Mouse (Mus musculus) stomach, embryonic 14.5 days (tissue): ENCODE results near the gene Mzf1. TPM values are rescaled to one million over a fixed set of nuclear protein-coding genes. Genes with fewer than 3 reads are reported as not detected.

Source experiments
- ATAC-seq: fragments of 200-750 bp; cut with Nextera tagmentation; 2 replicates; pipeline ENCODE4 v1.8.0; 2017; ENCODE audit warnings: low read depth, moderate TSS enrichment; ENCODE audit not compliant: insufficient number of reproducible peaks, insufficient read depth, low FRiP score
- H3K27ac ChIP-seq: fragments of 300-500 bp; sonication (generic); 2 replicates; pipeline ENCODE4 v1.5.1; 2014; ENCODE audit warnings: mild to moderate bottlenecking, low read length, moderate library complexity, mixed read lengths
- H3K27me3 ChIP-seq: fragments of 300-500 bp; sonication (generic); 2 replicates; pipeline ENCODE4 v1.6.1; 2014; ENCODE audit warnings: low read length, control low read depth, mixed read lengths; ENCODE audit not compliant: control insufficient read depth, insufficient read depth
- H3K36me3 ChIP-seq: fragments of 300-500 bp; sonication (generic); 2 replicates; pipeline ENCODE4 v1.6.1; 2014; ENCODE audit warnings: mild to moderate bottlenecking, control low read depth, low read length, moderate library complexity, mixed read lengths; ENCODE audit not compliant: control insufficient read depth, insufficient read depth
- H3K4me1 ChIP-seq: fragments of 300-500 bp; sonication (generic); 2 replicates; pipeline ENCODE4 v1.6.1; 2014; ENCODE audit warnings: low read length, control low read depth, mixed read lengths; ENCODE audit not compliant: control insufficient read depth, insufficient read depth
- H3K4me2 ChIP-seq: fragments of 300-500 bp; sonication (generic); replicated peaks from 2 replicates; pipeline ENCODE4 v1.6.1; 2014; ENCODE audit warnings: low read depth, low read length, control low read depth
- H3K4me3 ChIP-seq: fragments of 300-500 bp; sonication (generic); 2 replicates; pipeline ENCODE4 v1.5.1; 2014; ENCODE audit warnings: low read depth, low read length, control low read depth
- H3K9ac ChIP-seq: fragments of 300-500 bp; sonication (generic); replicated peaks from 2 replicates; pipeline ENCODE4 v1.6.1; 2014; ENCODE audit warnings: low read depth, mild to moderate bottlenecking, control low read depth, low read length, moderate library complexity, mixed read lengths
- H3K9me3 ChIP-seq: fragments of 300-500 bp; sonication (generic); 2 replicates; pipeline ENCODE4 v1.6.1; 2016; ENCODE audit warnings: low read depth, low read length, control low read depth; ENCODE audit not compliant: control insufficient read depth
- WGBS: fragments of 180-500 bp; shearing (Covaris S2); extraction: QIAGEN DNeasy Blood & Tissue Kit; methylation state at CpG from one replicate; pipeline ENCODE4 v1.1.7; 2014; 5-methylcytosine and 5-hydroxymethylcytosine counted together
- polyA plus RNA-seq: library from polyadenylated mRNA; unstranded; fragments of >200 nt; fragmentation: Nextera tagmentation; extraction: Ambion mirVana; gene quantifications from 2 replicates; pipeline ENCODE4 v1.2.1, GENCODE M21; 2014

Mzf1 gene
- polyA plus RNA-seq, 1 experiment from 2014 or later: 3.1 TPM

- Histone ChIP-seq H3K9me3 (no peaks in the 10 kb centered on the region), H3K9ac (no peak overlapping the region), H3K4me2 (no peak overlapping the region), H3K36me3 (no peaks in the 10 kb centered on the region), H3K4me1 (peaks cover 4% of the 10 kb centered on the region; the same call in 1 of the 2 replicates), H3K4me3 (no peak overlapping the region), H3K27me3 (no peaks in the 10 kb centered on the region), H3K27ac (no peak overlapping the region)
- no peak for ATAC-seq
- 88% methylated on average over 1 of the region's 1 CpGs for WGBS
Observed at GRCm38 (mm10) chr7:13015217-13015616, 39.3 kb downstream of the Mzf1 start.

GRCm38 (mm10) chr7:13014275-13014839, 40.2 kb downstream of the Mzf1 start:
- Histone ChIP-seq H3K9me3 (no peaks in the 10 kb centered on the region), H3K4me3 (no peak overlapping the region), H3K36me3 (no peaks in the 10 kb centered on the region), H3K9ac (no peak overlapping the region), H3K27me3 (no peaks in the 10 kb centered on the region), H3K4me2 (no peak overlapping the region), H3K27ac (no peak overlapping the region), H3K4me1 (peaks cover 4% of the 10 kb centered on the region; the same call in 1 of the 2 replicates)
- no peak for ATAC-seq
- WGBS: 37% methylated on average over 6 of the region's 6 CpGs

DNA sequence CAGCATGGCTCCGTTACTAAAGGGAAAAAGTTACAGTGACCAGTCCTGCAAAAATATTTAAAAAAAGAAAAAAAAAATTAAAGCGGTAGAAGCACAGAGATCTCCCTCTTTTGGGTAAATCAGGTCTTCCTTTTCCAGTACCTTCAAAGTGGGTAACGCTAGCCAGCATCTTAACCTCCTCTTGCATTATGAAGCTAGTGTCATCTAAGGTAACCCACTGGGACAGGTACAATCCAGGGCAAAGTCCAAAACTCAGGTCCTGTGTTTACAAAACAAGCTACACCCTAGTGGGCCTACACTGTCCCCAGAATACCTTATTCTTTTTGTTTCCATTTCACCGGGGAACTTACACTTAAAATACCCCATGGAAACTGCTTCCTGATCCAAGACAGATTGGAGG, 40.9 kb downstream of the Mzf1 start:
- WGBS: 71% methylated on average over 4 of the region's 4 CpGs
- Histone ChIP-seq H3K27me3 (no peaks in the 10 kb centered on the region), H3K27ac (no peak overlapping the region), H3K4me3 (no peak overlapping the region), H3K4me2 (no peak overlapping the region), H3K9ac (no peak overlapping the region), H3K4me1 (peaks cover 4% of the 10 kb centered on the region; the same call in 1 of the 2 replicates), H3K9me3 (no peaks in the 10 kb centered on the region), H3K36me3 (no peaks in the 10 kb centered on the region)
- ATAC-seq: no peak

DNA sequence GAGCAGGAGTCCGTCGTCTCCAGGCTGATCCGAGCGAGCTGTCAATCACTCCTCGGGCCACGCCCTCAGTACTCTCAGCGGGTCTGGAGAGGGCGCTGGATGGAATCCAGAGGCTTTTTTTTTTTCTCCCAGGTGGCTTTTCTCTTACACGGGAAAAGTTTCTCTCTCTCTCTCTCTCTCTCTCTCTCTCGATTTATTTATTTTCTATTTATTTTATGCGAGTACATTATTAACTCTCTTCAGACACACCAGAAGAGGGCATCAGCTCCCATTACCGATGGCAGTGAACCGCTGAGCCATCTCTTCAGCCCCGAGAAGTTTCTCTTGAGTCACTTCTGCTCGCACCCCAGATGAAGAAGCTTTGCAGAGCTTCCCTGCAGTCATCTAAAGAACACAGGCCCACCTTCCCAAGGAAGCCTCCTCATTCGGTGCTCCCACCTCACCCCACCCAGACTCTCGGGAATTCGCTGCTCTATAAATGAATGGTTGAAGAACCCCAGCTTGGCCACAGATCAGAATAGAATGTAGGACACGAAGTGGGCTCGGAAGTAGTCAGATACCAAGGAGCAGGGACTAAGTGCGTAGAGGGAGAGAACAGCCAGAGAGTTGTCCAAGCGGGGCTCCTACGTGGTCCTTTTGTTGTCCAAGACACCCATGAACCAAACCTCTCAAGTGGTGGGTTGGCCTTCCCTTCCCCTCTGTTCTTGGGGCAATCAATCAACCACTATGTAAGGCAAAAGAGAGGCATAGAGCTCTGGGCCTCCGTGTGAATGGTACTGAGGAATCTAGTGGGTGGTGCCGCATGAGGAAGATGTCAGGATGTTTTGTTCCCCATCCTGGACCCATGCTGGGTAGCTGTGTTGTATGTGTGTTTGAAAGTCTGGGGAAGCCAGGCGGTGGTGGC, 44.3 kb downstream of the Mzf1 start, which contains the start of gene Zbtb45:
Gene Zbtb45 (minus strand): TSS at position 30 of the 904 bp plus-strand sequence.
- H3K9me3 ChIP-seq: no peaks in the 10 kb centered on the region
- peak within 1 kb of the TSS; percentile 69 for H3K4me2 ChIP-seq
- peaks cover 8% of the 10 kb centered on the region; the same call in 1 of the 2 replicates for H3K4me1 ChIP-seq
- peak within 1 kb of the TSS; percentile 49 for H3K4me3 ChIP-seq
- peak within 1 kb of the TSS; percentile 89 for H3K27ac ChIP-seq
- ATAC-seq: no peak
- H3K36me3 ChIP-seq: peaks cover 25% of the 10 kb centered on the region
- no peaks in the 10 kb centered on the region for H3K27me3 ChIP-seq
- peak within 1 kb of the TSS; percentile 57 for H3K9ac ChIP-seq
- WGBS: 12% methylated on average over 26 of the region's 26 CpGs

- Histone ChIP-seq H3K4me3 (peak overlapping the region; percentile 49), H3K4me2 (peak overlapping the region; percentile 69), H3K36me3 (peaks cover 25% of the 10 kb centered on the region), H3K27ac (peak overlapping the region; percentile 89), H3K9ac (peak overlapping the region; percentile 57), H3K27me3 (no peaks in the 10 kb centered on the region), H3K9me3 (no peaks in the 10 kb centered on the region), H3K4me1 (peaks cover 8% of the 10 kb centered on the region; the same call in 1 of the 2 replicates)
- WGBS: 0% methylated on average over 42 of the region's 42 CpGs
- ATAC-seq: peak; percentile 85
Observed at GRCm38 (mm10) chr7:13009143-13010004, 45.2 kb downstream of the Mzf1 start.

DNA sequence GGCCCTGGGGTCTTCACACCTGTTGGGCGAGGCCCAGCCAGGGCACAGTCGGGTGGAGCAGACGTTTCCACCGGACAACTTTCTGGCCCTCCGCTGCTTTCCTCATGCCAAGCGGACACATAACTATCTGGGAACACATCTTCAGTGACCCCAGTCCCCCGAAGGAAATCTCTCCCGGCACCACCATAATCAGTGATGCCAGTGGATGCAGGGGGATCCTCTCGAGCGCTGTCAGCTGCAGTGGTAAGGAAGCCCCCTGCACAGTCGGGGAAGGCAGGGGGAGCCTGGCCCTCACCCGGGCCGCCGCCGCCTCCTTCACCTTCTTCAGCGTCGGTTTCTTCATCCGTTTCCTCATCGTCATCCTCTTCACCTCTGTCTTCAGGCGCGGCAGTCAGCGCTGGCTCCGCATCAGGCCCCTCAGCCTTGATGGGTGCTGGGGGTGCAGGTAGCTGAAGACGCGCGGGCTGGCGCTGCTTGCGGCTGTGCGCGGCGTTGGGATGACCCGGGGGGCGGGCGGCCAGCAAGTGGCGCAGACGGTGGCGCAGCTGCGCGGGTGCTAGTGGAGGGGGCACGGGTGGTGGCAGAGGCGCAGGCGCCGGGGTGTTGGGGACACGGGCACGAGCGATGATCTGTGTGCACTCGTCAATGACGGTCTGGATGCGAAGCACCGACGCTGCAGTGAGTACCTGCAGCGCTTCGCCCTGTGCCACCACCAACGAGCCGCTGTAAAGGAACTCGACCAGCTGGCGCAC, 47.0 kb downstream of the Mzf1 start:
- WGBS: 47% methylated on average over 56 of the region's 57 CpGs
- Histone ChIP-seq H3K4me3 (no peak overlapping the region), H3K4me1 (peaks cover 8% of the 10 kb centered on the region; the same call in 1 of the 2 replicates), H3K9me3 (no peaks in the 10 kb centered on the region), H3K4me2 (no peak overlapping the region), H3K27ac (no peak overlapping the region), H3K9ac (no peak overlapping the region), H3K27me3 (no peaks in the 10 kb centered on the region), H3K36me3 (peaks cover 25% of the 10 kb centered on the region)
- no peak for ATAC-seq

DNA sequence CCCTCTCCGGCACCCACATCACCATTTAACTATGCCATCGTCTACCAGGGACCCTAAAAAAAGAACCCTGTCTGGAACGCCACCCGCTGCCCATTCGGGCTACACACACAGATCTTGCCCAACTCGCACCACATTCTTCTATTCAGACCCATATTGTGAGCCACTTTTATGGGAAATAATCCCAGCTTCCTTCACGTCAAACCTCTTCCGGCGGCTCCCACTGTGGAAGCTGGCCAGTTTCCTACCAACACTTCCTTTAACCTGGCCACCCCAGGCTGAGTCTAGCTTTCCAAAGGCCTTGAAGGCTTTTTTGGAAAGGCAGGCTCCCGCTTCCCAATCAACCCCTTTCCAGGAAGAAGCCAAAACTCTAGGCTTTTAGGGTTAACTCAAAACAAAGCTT, 48.0 kb downstream of the Mzf1 start:
- no peak overlapping the region for H3K4me3 ChIP-seq
- H3K9me3 ChIP-seq: no peaks in the 10 kb centered on the region
- 85% methylated on average over 10 of the region's 10 CpGs for WGBS
- no peak for ATAC-seq
- peaks cover 25% of the 10 kb centered on the region for H3K36me3 ChIP-seq
- no peak overlapping the region for H3K4me2 ChIP-seq
- H3K27ac ChIP-seq: no peak overlapping the region
- H3K9ac ChIP-seq: no peak overlapping the region
- peaks cover 8% of the 10 kb centered on the region; the same call in 1 of the 2 replicates for H3K4me1 ChIP-seq
- H3K27me3 ChIP-seq: no peaks in the 10 kb centered on the region
